10 mouse cellular contexts compared by ENCODE assay signal in the genomic region with DNA sequence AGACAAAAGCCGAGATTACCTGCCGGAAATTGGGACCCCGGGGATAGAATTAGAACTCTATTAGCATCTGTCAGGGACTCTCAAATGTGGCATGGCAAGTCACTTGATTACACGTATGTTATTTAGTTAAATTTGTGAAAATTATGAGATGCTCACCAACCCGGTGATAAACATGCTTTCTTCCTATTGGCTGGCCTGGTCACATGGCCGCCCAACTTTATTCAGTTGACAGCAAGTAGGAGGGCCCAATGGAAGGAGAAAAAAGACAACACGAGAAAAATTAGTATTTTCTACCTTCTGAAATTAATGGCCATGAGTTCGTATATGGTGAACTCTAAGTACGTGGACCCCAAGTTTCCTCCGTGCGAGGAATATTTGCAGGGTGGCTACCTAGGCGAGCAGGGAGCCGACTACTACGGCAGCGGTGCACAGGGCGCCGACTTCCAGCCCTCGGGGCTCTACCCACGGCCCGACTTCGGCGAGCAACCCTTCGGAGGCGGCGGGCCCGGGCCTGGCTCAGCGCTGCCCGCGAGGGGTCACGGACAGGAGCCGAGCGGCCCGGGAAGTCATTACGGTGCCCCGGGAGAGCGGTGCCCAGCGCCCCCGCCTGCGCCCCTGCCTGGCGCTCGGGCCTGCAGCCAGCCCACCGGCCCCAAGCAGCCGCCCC. TPM values are rescaled to one million over a fixed set of nuclear protein-coding genes. Genes with fewer than 3 reads are reported as not detected.
DNase-seq lines count a peak whose midpoint lies in the region; ATAC-seq and TF ChIP-seq lines count a peak whose summit lies in the region.
"Had no signal": no experiment of that assay in that cellular context is flagged by ENCODE, and none has a peak within 500 bp of the region (broad histone marks: within the 10 kb centered on the region; RNA-seq: fewer than 3 reads in every experiment).

No protein-coding gene starts in this region.

- H3K4me1 ChIP-seq in lung, postnatal 0 days (ENCODE audit: insufficient read depth, low read depth, low read length): 0 out of 2 replicates have a peak, but pooled peaks cover 3% of the 10 kb centered on the region
- no peaks in the 10 kb centered on the region for H3K4me1 ChIP-seq in liver, embryonic 14.5 days (replicated peaks; ENCODE audit: control insufficient read depth in 2 of 2, insufficient read depth in 2 of 2, low read length in 1 of 2)
- H3K4me1 ChIP-seq in stomach, postnatal 0 days (replicated peaks; ENCODE audit: control insufficient read depth, insufficient read depth): no peaks in the 10 kb centered on the region

- peak; percentile 41 for DNase-seq in embryo, embryonic 9.5 days (ENCODE audit: extremely low spot score)
- no peak for DNase-seq in embryo, embryonic 10.5 days (ENCODE audit: low spot score)
- no peak for DNase-seq in lung, postnatal 0 days (ENCODE audit: low spot score)
- no peak for DNase-seq in lung, postnatal 4 days
- no peak for DNase-seq in liver, embryonic 14.5 days (ENCODE audit: low read depth in 3 of 3, low spot score in 3 of 3)
- no peak for DNase-seq in stomach, postnatal 0 days (ENCODE audit: low spot score)
- no peak for DNase-seq in cerebellum, adult 11-12 months
- no peak for DNase-seq in gastrocnemius, postnatal 4 days (ENCODE audit: low spot score in 2 of 2)

- no peak for ATAC-seq in lung, postnatal 0 days
- no peak for ATAC-seq in liver, embryonic 14.5 days (ENCODE audit: insufficient read depth)
- ATAC-seq in stomach, postnatal 0 days (ENCODE audit: low FRiP score, low TSS enrichment): 0 out of 2 replicates have a peak, but pooled peaks have one; percentile 15

- no peak overlapping the region for H3K27ac ChIP-seq in lung, postnatal 0 days (ENCODE audit: low read length)
- no peak overlapping the region for H3K27ac ChIP-seq in liver, embryonic 14.5 days
- no peak overlapping the region for H3K27ac ChIP-seq in stomach, postnatal 0 days (replicated peaks)
- H3K27ac ChIP-seq: macrophage had no signal

- no peak overlapping the region for H3K9ac ChIP-seq in lung, postnatal 0 days (replicated peaks; ENCODE audit: low read depth)
- H3K9ac ChIP-seq in liver, embryonic 14.5 days (replicated peaks): no peak overlapping the region
- H3K9ac ChIP-seq in stomach, postnatal 0 days (ENCODE audit: low read length): no peak overlapping the region

- H3K4me2 ChIP-seq in lung, postnatal 0 days (replicated peaks; ENCODE audit: low read depth, low read length): no peak overlapping the region
- peak overlapping the region; percentile 18; the same call in 1 of the 2 replicates for H3K4me2 ChIP-seq in liver, embryonic 14.5 days (ENCODE audit: low read depth)
- peak overlapping the region; percentile 23; the same call in 1 of the 2 replicates for H3K4me2 ChIP-seq in stomach, postnatal 0 days (replicated peaks; ENCODE audit: low read depth)

- TF ChIP-seq EP300 in lung, postnatal 0 days (IDR thresholded peaks at IDR 0.05): no peak
- no peak for TF ChIP-seq EP300 in liver, embryonic 14.5 days (IDR thresholded peaks at IDR 0.05; ENCODE audit: low read depth)
- TF ChIP-seq EP300 in stomach, postnatal 0 days (optimal IDR thresholded peaks at IDR 0.05): no peak

- no peaks in the 10 kb centered on the region for H3K36me3 ChIP-seq in lung, postnatal 0 days (ENCODE audit: insufficient read depth, low read length)
- no peaks in the 10 kb centered on the region for H3K36me3 ChIP-seq in liver, embryonic 14.5 days (replicated peaks; ENCODE audit: control insufficient read depth, insufficient read depth, low read depth)
- no peaks in the 10 kb centered on the region for H3K36me3 ChIP-seq in stomach, postnatal 0 days (ENCODE audit: control insufficient read depth, insufficient read depth, low read length)

- peak overlapping the region; percentile 8; the same call in 1 of the 2 replicates for H3K4me3 ChIP-seq in lung, postnatal 0 days (ENCODE audit: low read depth, low read length)
- no peak overlapping the region for H3K4me3 ChIP-seq in liver, embryonic 14.5 days (ENCODE audit: insufficient read depth in 1 of 2, low read depth in 2 of 2, low read length in 2 of 2)
- H3K4me3 ChIP-seq in stomach, postnatal 0 days (ENCODE audit: low read depth, low read length): peak overlapping the region; percentile 12

- no peaks in the 10 kb centered on the region for H3K9me3 ChIP-seq in lung, postnatal 0 days (ENCODE audit: low read length)
- no peaks in the 10 kb centered on the region for H3K9me3 ChIP-seq in liver, embryonic 14.5 days (ENCODE audit: control insufficient read depth, low read length)
- no peaks in the 10 kb centered on the region for H3K9me3 ChIP-seq in stomach, postnatal 0 days (ENCODE audit: control insufficient read depth, low read length)

- no peak for TF ChIP-seq CTCF in lung, postnatal 0 days (IDR thresholded peaks at IDR 0.05)
- TF ChIP-seq CTCF in liver, embryonic 14.5 days (IDR thresholded peaks at IDR 0.05; ENCODE audit: low read depth): no peak
- TF ChIP-seq CTCF in stomach, postnatal 0 days (IDR thresholded peaks at IDR 0.05; ENCODE audit: low read depth): no peak

- H3K27me3 ChIP-seq in lung, postnatal 0 days (replicated peaks; ENCODE audit: insufficient read depth, low read length): peaks cover 90% of the 10 kb centered on the region
- H3K27me3 ChIP-seq in liver, embryonic 14.5 days (ENCODE audit: control insufficient read depth, insufficient read depth, low read length): peaks cover 92% of the 10 kb centered on the region
- H3K27me3 ChIP-seq in stomach, postnatal 0 days (ENCODE audit: control insufficient read depth, insufficient read depth, low read length): peaks cover 31% of the 10 kb centered on the region

- WGBS in lung, postnatal 0 days: 2% methylated on average over 43 of the region's 43 CpGs
- 7% methylated on average over 43 of the region's 43 CpGs for WGBS in liver, embryonic 14.5 days (ENCODE audit: insufficient replicate concordance)
- 12% methylated on average over 37 of the region's 43 CpGs for WGBS in stomach, postnatal 0 days

RNA-seq across cellular contexts. Expression of a gene that starts 0.6 kb away (rescaled TPM):
- not detected in 2 replicates for polyA plus RNA-seq in lung, postnatal 0 days (2015; fragmentation: Nextera tagmentation; extraction: Ambion mirVana)
- not detected in 2 replicates for polyA plus RNA-seq in liver, embryonic 14.5 days (2012; rRNA removed)
- not detected in 2 replicates for polyA plus RNA-seq in liver, embryonic 14.5 days (2014; fragmentation: Nextera tagmentation; extraction: Ambion mirVana)
- not detected in 2 replicates for polyA plus RNA-seq in stomach, postnatal 0 days (2015; fragmentation: Nextera tagmentation; extraction: Ambion mirVana)
- total RNA-seq in gastrocnemius, postnatal 4 days (2021): under 1 TPM; 0.47 to 0.74 TPM
- polyA plus RNA-seq: macrophage; spleen, adult 2 months had no signal

RNA-seq across cellular contexts. Expression of a gene that starts 15.4 kb away (rescaled TPM):
- not detected in 2 replicates for polyA plus RNA-seq in lung, postnatal 0 days (2015; fragmentation: Nextera tagmentation; extraction: Ambion mirVana)
- polyA plus RNA-seq in liver, embryonic 14.5 days (2012; rRNA removed): 0.04 TPM in 1 of 2 replicates, not detected in the other
- not detected in 2 replicates for polyA plus RNA-seq in liver, embryonic 14.5 days (2014; fragmentation: Nextera tagmentation; extraction: Ambion mirVana)
- 0.08 and 0.19 TPM in 2 replicates for polyA plus RNA-seq in stomach, postnatal 0 days (2015; fragmentation: Nextera tagmentation; extraction: Ambion mirVana)
- total RNA-seq in gastrocnemius, postnatal 4 days (2021): 1 to 10 TPM; 4.1 to 6.1 TPM
- polyA plus RNA-seq: macrophage had no signal

RNA-seq across cellular contexts. Expression of a gene that starts 15.4 kb away (rescaled TPM):
- not detected in 2 replicates for polyA plus RNA-seq in lung, postnatal 0 days (2015; fragmentation: Nextera tagmentation; extraction: Ambion mirVana)
- polyA plus RNA-seq in liver, embryonic 14.5 days (2012; rRNA removed): 0.02 and 0.19 TPM in 2 replicates
- not detected in 2 replicates for polyA plus RNA-seq in liver, embryonic 14.5 days (2014; fragmentation: Nextera tagmentation; extraction: Ambion mirVana)
- 1.3 and 1.5 TPM in 2 replicates for polyA plus RNA-seq in stomach, postnatal 0 days (2015; fragmentation: Nextera tagmentation; extraction: Ambion mirVana)
- total RNA-seq in gastrocnemius, postnatal 4 days (2021): under 1 TPM in 1 of 2 experiments, not detected in 1; 0.12 TPM
- polyA plus RNA-seq: macrophage; spleen, adult 2 months had no signal

RNA-seq across cellular contexts. Expression of a gene that starts 22.7 kb away (rescaled TPM):
- polyA plus RNA-seq in lung, postnatal 0 days (2015; fragmentation: Nextera tagmentation; extraction: Ambion mirVana): 0.44 and 0.50 TPM in 2 replicates
- polyA plus RNA-seq in liver, embryonic 14.5 days (2012; rRNA removed): 0.02 and 0.04 TPM in 2 replicates
- polyA plus RNA-seq in liver, embryonic 14.5 days (2014; fragmentation: Nextera tagmentation; extraction: Ambion mirVana): 0.06 TPM in 1 of 2 replicates, not detected in the other
- polyA plus RNA-seq in stomach, postnatal 0 days (2015; fragmentation: Nextera tagmentation; extraction: Ambion mirVana): 1.3 TPM in 2 replicates
- 10 to 100 TPM; 35.9 to 41.6 TPM for total RNA-seq in gastrocnemius, postnatal 4 days (2021)
- polyA plus RNA-seq: macrophage had no signal

RNA-seq across cellular contexts. Expression of a gene that starts 29.6 kb away (rescaled TPM):
- polyA plus RNA-seq in lung, postnatal 0 days (2015; fragmentation: Nextera tagmentation; extraction: Ambion mirVana): 0.33 and 0.38 TPM in 2 replicates
- 0.03 TPM in 1 of 2 replicates, not detected in the other for polyA plus RNA-seq in liver, embryonic 14.5 days (2012; rRNA removed)
- polyA plus RNA-seq in liver, embryonic 14.5 days (2014; fragmentation: Nextera tagmentation; extraction: Ambion mirVana): not detected in 2 replicates
- 0.31 and 0.34 TPM in 2 replicates for polyA plus RNA-seq in stomach, postnatal 0 days (2015; fragmentation: Nextera tagmentation; extraction: Ambion mirVana)
- 10 to 100 TPM in 1 of 2 experiments, 1 to 10 TPM in 1; 9.8 to 12.3 TPM for total RNA-seq in gastrocnemius, postnatal 4 days (2021)
- polyA plus RNA-seq: macrophage had no signal

Comparison
In these comparisons a context has a peak if more than half of its experiments do, and no peak if none do; other contexts are left out.
1. H3K4me3 ChIP-seq: peak in lung, postnatal 0 days (single experiment) and stomach, postnatal 0 days (single experiment); none in liver, embryonic 14.5 days (0 of 2).